Mouse (Mus musculus) brown adipose tissue, adult 24 weeks (tissue): ENCODE measurements around the gene Acacb. TPM values are rescaled to one million over a fixed set of nuclear protein-coding genes. Genes with fewer than 3 reads are reported as not detected.

Experiments
- H3K27ac ChIP-seq: fragments of 200-500 bp; replicated peaks from 2 replicates; pipeline ENCODE4 v1.5.1; 2012; ENCODE audit warnings: low read depth, mild to moderate bottlenecking, low read length
- H3K4me1 ChIP-seq: fragments of 200-500 bp; 2 replicates; pipeline ENCODE4 v1.6.1; 2012; ENCODE audit warnings: low read length, mixed read lengths; ENCODE audit not compliant: control insufficient read depth, insufficient read depth, insufficient read length
- H3K4me3 ChIP-seq: fragments of 200-500 bp; 2 replicates; pipeline ENCODE4 v1.5.1; 2012; ENCODE audit warnings: low read depth, mild to moderate bottlenecking, low read length, moderate library complexity; ENCODE audit not compliant: insufficient read depth
- polyA plus RNA-seq: library from polyadenylated mRNA; stranded (reverse); fragments of >200 nt; gene quantifications from 2 replicates; pipeline ENCODE4 v1.2.4, GENCODE M21; 2012; ENCODE audit not compliant: missing spikeins, insufficient read depth, insufficient read length

The Acacb gene
- polyA plus RNA-seq, 1 experiment: 235 TPM

DNA sequence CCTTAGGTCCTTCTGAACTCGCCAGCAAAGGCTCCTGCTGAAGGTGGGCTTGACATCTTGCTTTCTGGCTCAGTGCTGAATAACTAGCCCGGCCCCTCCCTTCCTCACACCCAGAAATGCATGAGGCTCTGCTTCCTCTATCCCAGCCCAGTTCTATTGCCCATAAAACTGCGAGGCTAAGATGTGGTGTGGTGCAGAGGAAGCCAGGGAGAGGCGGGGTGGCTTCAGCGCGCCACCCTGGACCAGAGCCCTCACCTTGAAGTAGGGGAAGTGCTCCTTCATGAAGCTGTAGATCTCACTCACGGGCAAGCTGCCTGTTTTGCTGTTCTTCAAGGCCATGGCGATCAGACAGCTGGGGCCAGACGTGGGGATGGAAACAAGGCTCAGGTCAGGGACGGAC is 113.2 kb downstream of the Acacb start:
- no peak overlapping the region for H3K27ac ChIP-seq
- no peaks in the 10 kb centered on the region for H3K4me1 ChIP-seq
- no peak overlapping the region for H3K4me3 ChIP-seq

DNA sequence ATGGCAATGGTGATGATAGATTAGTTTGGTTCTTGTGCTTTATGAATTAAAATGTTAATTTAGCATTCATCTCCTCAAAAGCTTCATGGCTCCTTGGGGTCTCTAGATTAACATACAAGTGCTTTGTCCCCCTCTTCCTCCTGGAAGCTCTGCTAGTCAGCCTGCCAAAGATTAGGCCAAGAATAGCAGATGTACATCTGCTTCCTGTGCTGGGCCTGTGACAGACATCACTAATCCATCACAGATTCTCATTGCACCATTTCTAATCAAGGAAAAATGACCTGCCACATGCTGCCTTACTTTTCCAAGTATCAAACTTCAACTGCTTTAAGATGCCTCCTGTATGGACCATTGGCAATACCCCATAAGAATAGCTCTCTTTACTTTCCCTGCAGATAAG is 115.2 kb downstream of the Acacb start:
- Histone ChIP-seq H3K4me3 (no peak overlapping the region), H3K27ac (no peak overlapping the region)

DNA sequence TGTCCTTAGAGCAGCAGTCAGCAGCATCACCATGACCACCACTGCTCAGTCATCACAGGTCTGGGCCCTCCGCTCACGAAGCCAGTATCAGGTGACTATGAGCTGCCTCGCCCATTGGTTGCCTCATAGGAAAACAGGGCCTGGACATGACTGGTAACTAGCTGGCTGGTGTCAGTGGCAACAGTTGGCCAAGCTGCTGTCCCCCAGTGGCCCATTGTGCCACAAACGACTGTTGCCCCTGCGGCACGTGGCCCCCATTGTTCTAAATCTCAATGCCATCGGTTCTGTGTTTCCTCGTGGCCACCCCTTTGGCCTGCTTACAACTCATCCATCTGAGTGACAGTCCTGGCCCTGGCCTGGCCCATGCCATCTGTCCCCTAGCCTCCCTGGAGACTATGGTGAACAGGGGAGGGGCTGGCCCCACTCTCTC is 117.7 kb downstream of the Acacb start:
- no peak overlapping the region for H3K27ac ChIP-seq
- H3K4me1 ChIP-seq: no peaks in the 10 kb centered on the region
- no peak overlapping the region for H3K4me3 ChIP-seq

More for the DNA sequence above, 115.2 kb downstream of the Acacb start:
- no peaks in the 10 kb centered on the region for H3K4me1 ChIP-seq

DNA sequence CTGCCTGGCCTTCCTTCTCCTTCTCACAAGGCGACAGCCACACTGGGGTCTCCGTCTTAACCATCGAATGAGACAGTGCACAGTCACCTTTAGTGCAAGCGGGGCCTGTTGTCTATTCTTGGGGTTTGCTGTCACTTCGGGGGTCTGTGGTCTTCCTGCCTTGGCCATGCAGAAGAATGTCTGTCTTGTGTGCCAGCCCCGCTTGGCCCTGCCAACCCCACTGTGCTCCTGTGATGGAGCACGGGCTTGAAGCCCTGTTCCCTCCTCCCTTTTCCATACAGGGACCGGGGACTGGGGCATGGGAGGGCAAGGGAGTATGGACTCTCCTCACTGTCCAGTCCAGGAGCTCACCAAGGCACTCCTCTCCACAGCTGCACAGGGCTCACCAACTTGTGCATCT is 118.5 kb downstream of the Acacb start:
- H3K4me1 ChIP-seq: no peaks in the 10 kb centered on the region
- H3K27ac ChIP-seq: no peak overlapping the region

DNA sequence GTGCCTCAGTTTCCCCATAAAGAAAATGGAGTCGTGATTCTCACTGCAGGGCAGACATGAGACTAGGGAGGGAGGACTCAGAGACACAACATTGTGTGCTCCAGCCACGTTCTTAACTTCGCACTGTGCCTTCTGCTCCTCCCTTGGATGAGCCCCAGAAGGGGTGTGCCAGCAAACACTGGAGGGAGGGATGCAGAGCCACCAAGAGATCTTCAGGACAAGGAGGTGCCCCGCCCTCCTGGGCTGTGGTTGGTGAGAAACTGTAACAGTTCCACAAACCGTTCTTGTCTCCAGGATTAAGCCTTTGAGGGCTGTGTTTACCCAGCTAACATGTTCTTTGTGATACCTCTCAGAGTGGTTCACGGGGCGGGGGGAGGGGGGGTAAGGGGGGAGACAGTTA is 122.3 kb downstream of the Acacb start:
- H3K4me1 ChIP-seq: no peaks in the 10 kb centered on the region
- no peak overlapping the region for H3K27ac ChIP-seq
- no peak overlapping the region for H3K4me3 ChIP-seq

More for the DNA sequence above, 118.5 kb downstream of the Acacb start:
- H3K4me3 ChIP-seq: no peak overlapping the region

DNA sequence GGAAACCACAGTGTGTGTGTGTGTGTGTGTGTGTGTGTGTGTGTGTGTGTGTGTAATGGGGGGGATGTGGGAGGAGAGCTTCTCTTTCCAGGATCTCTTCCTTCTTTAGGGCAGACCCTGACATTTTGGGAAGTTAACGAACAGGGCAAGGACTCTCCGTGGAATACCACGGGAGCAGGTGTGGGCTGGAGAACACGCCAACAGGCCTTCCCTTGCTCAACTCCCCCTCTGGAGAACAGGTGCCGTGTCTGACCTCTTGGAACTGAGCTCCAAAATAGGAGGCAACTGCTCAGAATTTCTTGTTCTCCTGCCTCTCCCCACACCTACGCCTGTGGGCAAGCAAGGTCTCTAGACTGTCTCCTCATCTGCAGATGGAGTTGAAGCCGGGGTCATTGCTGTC is 123.2 kb downstream of the Acacb start:
- Histone ChIP-seq H3K4me1 (no peaks in the 10 kb centered on the region), H3K4me3 (no peak overlapping the region), H3K27ac (no peak overlapping the region)

DNA sequence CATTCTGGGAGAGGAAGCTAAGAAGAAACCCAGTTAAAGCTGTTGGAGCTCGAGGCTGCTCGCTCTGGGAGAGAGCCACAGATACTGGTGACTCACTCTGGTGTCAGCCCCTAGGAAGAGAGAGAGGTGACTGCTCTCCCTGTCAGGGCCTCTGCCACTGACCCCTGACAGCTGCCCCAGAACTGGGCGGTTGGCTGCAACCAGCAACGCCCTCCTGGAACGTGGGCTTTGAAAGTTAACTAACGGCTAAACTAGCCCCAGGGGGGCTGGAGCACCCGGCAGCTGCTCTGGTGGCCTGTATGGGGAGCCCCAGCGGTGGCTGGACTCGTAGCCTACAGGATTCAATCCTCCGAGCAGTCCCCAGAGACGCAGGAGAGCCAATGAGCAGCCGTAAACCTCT is 123.6 kb downstream of the Acacb start:
- no peak overlapping the region for H3K4me3 ChIP-seq
- H3K4me1 ChIP-seq: no peaks in the 10 kb centered on the region
- H3K27ac ChIP-seq: no peak overlapping the region

DNA sequence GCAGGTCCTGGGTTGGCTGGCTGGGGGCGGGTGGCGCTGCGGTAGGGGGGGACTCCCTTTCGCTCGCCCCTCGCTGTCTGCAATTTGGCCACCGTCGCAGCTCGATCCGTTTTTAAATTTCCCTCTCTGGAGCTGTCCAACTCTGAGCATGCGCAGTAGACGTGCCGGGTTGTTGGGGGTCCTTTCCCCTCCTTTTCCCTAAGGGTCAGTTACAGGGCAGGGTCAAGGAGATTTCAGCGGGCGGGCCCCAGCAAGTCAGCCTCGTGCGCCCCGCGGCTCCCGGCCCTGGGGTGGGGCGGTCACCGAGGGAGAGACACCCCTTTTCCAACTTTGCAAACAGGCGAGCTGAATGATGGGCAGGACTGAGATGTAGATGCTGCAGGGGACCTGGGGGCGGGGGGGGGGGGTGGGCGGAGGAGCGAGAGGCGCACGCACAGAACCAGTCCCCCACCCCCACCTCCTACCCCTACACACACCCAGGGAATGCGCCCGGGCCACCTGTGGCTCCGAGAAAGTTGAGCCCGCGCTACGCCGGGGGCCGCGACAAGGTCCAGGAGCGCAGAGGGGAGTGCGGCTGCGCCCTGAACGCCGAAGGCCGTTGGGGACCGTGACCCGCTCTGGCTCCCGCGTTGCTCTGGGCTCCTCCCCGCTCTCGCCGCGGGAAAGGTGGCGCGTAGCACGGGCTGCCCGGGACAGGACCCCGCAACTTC is 127.5 kb downstream of the Acacb start, which contains the start of gene Foxn4:
Foxn4 (minus strand) TSS at position 115 of the 710 bp plus-strand sequence.
- peak within 1 kb of the TSS; percentile 38; the same call in 1 of the 2 replicates for H3K4me3 ChIP-seq
- no peaks in the 10 kb centered on the region for H3K4me1 ChIP-seq
- no peak within 1 kb of the TSS for H3K27ac ChIP-seq

DNA sequence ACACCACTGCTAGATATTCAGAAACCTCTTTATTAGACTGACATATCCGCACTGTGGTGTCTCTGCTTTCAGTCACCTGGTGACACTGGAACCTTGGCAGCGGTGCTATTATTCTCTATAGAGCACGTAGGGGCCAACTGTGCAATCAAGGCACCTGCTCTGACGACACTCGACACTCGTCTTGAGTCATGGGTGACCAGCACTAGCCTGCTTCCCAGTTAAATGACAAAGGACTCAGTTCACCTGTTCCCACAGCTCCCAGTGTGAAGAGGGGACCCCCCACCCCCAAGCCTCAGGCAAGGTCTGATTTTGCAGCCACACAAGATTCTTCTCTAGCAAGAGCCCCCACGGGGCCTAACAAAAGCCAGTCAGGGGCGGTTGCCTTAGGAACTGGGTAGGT is 129.0 kb downstream of the Acacb start:
- H3K4me1 ChIP-seq: no peaks in the 10 kb centered on the region

DNA sequence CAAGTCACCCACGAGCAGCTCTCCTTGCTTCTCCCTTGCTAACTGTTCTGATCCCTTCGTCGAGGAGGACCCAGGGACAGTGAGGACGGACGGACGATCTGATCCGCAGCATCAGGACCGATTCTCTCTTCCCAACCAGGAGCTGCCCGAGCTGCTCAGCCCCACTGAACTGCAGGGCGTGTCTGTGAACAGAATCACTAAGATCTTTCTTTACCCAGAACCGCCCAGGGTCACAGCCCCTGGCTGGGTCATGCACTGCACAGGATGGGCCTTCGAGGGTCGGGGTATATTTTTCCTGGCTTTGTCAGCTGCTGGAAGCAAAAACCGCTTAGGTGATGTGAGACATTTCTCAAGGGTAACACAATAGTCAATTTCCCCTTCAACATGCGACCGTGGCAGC is 129.7 kb downstream of the Acacb start:
- H3K4me3 ChIP-seq: no peak overlapping the region
- H3K27ac ChIP-seq: no peak overlapping the region
- no peaks in the 10 kb centered on the region for H3K4me1 ChIP-seq

More for the DNA sequence above, 129.0 kb downstream of the Acacb start:
- no peak overlapping the region for H3K4me3 ChIP-seq
- no peak overlapping the region for H3K27ac ChIP-seq

DNA sequence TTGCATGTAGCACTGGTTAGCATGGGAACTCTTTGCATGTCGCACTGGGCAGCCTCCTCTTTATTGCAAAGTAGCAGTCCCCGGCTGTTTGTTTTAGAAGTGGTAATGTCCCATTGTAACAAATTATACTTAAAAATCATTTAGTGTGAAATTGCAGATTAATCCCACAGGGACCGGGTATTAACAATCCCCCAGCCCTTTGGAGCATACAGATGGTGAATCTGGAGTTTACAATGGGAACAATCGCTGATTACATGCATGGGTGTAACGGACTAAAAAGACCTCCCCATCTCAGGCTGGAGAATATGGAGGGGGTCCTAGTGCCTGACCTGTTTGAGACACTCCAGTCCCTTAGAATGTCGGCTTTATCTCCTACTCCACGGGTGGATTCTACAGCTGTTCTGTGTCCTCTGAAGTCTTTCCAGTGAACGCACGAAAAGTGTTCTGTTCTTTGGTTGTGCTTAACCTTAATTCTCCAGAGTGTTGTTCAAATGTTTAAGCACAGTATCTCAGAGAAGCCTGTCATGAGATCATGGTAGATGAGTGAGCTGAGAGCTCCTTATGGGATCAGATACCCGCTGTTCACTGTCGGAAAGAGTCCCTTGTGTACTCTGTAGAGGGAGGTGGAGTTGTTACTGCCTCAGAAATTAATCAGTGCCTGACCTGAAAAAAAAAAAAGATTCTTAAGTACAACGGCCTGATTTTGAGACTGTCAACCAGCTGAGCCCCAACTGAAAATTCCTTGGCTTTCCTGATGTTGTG is 133.2 kb downstream of the Acacb start:
- Histone ChIP-seq H3K27ac (no peak overlapping the region), H3K4me3 (no peak overlapping the region), H3K4me1 (no peaks in the 10 kb centered on the region)

DNA sequence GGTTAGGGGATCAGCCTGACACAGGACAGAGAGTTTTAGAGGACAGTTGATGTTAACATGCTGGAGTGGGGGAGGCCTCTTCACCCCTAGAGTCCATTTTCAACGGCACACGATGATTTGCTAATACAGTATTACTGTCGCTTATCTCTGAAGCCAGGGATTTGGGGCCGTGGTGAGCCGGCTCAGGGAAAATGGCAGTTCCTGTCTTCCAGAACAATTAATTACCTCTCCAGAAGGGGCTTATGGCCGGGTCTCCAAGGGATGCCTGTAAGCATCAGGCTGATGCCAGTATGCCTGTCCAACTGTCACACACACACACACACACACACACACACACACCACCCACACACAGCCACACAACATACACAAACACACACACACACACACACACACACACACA is 136.0 kb downstream of the Acacb start:
- H3K27ac ChIP-seq: no peak overlapping the region
- H3K4me1 ChIP-seq: no peaks in the 10 kb centered on the region

DNA sequence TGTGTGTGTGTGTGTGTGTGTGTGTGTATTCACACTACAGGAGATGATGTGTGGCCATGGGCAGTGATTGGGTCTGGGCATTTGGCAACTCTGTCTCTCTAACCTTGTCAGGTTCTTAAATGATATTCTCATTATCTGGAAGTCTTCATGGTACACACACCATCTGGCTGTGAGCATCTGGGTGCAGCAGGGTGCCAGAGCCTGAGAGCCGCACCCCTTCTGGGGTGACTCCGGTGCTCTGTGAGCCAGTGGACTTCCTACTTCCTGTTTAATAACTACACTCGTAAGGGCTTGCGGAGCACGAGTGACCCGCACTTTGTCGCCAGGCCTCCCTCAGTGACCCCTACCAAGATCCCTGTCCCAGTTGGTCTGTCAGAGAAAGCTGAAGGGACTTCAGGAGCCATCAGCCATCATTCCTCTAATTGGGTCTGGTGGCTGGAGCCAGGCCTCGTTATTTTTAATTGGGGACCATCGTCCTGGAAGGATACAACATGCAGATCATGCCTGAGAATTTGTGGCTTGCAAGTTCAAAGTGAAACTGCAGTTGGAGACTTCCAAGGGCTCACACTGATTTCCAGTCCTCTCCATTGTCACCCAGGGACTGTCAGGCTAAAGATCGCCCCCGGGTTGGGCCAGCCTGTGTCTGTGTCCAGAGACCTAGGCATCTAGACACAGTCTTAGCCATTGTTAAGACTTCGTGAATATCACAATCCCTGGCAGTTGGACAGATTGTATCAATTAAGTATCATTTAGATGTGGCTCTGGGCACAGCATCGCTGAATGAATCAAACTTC is 138.5 kb downstream of the Acacb start:
- H3K27ac ChIP-seq: no peak overlapping the region

More for the DNA sequence above, 136.0 kb downstream of the Acacb start:
- H3K4me3 ChIP-seq: no peak overlapping the region

DNA sequence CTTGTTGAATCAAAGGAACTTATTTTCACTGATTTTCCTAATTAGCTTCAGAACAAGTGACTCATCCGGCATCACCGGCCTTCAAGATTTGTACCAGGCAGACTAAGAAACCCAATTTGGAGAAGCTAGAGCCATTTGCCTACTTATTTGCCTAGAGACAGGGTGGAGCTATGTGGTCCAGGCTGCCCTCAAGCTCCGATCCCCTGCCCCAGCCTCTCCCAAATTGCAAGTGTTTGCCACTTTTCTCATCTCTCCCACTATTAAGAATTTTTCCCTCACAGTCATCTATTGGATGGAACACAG is 139.0 kb downstream of the Acacb start:
- Histone ChIP-seq H3K27ac (no peak overlapping the region), H3K4me3 (no peak overlapping the region), H3K4me1 (no peaks in the 10 kb centered on the region)

More for the DNA sequence above, 138.5 kb downstream of the Acacb start:
- Histone ChIP-seq H3K4me3 (no peak overlapping the region), H3K4me1 (no peaks in the 10 kb centered on the region)

DNA sequence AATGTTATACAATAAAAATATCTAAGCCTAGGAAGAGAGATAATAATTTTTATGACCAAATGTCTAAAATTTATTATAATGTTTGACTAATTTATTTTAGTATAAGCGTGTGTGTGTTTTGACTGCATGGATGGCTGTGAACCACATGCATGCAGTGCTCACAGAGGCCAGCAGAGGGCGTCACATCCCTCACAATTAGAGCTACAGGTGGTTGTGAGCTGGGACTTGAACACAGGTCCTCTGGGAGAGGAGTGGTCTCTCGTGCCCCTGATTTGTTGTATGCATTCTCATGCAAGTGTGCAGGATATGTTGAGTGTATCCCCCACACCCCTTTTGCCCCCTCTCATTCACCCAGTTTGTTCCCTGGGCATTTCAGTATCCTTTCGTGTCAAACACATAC is 139.8 kb downstream of the Acacb start:
- Histone ChIP-seq H3K27ac (no peak overlapping the region), H3K4me1 (no peaks in the 10 kb centered on the region), H3K4me3 (no peak overlapping the region)
